Mouse (Mus musculus): ENCODE measurements around the gene Lefty2. TPM values are rescaled to one million over a fixed set of nuclear protein-coding genes. Genes with fewer than 3 reads are reported as not detected.

Gene Lefty2
- total and polyA plus RNA-seq, 3 experiments = not detected

DNA sequence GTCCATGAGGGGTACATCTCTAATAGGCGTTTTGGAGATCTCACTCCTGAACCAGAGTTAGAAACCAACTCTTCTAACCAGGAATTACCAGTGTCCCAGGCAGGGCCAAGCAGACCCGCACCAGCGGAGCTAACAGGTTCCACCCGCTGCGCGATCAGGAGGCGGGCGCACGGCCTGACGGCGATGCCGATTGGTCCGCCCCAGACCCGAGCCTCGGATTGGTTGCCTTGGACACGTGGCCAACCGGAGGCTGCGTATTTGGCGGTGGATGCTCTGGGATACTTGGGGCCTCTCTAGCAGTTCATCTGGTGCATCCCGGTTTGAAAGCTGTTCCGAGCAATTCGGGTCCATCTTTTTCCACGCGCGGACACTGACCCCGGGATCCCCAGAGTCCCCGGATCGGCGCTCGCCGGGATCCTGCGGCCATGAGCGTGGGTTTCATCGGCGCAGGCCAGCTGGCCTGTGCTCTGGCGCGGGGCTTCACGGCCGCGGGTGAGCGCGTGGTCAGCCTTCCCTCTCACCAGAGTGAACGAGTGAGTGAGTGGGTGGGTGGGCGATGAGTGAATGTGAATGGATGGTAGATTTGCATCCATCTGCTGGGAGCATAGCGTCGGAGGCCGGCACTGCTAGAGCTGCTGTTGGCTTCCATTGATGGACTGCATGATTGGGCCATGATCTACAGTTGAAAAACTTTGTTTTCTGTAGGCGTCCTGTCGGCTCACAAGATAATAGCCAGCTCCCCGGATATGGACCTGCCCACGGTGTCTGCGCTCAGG lies 11.3 kb downstream of the Lefty2 start, which contains the start of gene Pycr2 (continued):
- no peak for TF ChIP-seq RCOR1 (IDR thresholded peaks at IDR 0.05; ENCODE audit: low read depth, low read length)
- peak; percentile 59; the same call in 1 of the 2 replicates for TF ChIP-seq UBTF (IDR thresholded peaks at IDR 0.05; ENCODE audit: borderline replicate concordance, insufficient read depth, low read depth, low read length)
- TF ChIP-seq USF1 (IDR thresholded peaks at IDR 0.05; ENCODE audit: low read depth, low read length) = peak; percentile 98
- no peak for TF ChIP-seq GATA1 (IDR thresholded peaks at IDR 0.05; ENCODE audit: low read depth, low read length)
- TF ChIP-seq MYC (IDR thresholded peaks at IDR 0.05; ENCODE audit: low read depth, low read length) = 0 out of 2 replicates have a peak, but pooled peaks have one; percentile 15
- no peak for TF ChIP-seq CHD2 (IDR thresholded peaks at IDR 0.05; ENCODE audit: low read length)
- TF ChIP-seq NELFE (IDR thresholded peaks at IDR 0.05; ENCODE audit: low read depth, low read length) = peak; percentile 81
- peak; percentile 70 for TF ChIP-seq NRF1 (IDR thresholded peaks at IDR 0.05; ENCODE audit: insufficient read depth, low read depth, low read length, poor library complexity, severe bottlenecking)
- TF ChIP-seq ZMIZ1 (IDR thresholded peaks at IDR 0.05; ENCODE audit: low read depth, low read length) = peak; percentile 55; the same call in 1 of the 2 replicates
- TF ChIP-seq JUND (IDR thresholded peaks at IDR 0.05; ENCODE audit: low read depth, low read length) = no peak

DNA sequence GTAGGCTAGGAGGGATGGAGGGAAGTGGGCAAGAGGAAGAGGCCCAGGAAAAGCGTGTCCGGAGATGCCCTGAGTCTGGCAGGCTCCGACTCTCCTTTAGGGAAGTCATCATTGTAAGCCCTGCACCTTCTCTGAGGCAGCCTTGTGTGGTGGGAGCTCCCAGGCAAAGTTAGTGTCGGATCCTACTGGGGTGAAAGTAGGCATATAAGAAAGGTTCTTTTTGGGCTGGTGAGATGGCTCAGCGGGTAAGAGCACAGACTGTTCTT lies 11.8 kb downstream of the Lefty2 start:
- H3K4me1 ChIP-seq (ENCODE audit: control insufficient read depth in 1 of 2, insufficient read depth in 2 of 2, low read length in 2 of 2) = peaks cover 2 to 32% of the 10 kb centered on the region in 2 experiments
- H3K79me2 ChIP-seq (ENCODE audit: control insufficient read depth, insufficient read depth, low read length, poor library complexity) = peaks cover 23% of the 10 kb centered on the region
- no peak for DNase-seq (ENCODE audit: low read depth, low spot score)
- peak overlapping the region; percentile 93 for H3K9ac ChIP-seq (ENCODE audit: control insufficient read depth, low read depth, low read length, poor library complexity, severe bottlenecking)
- H3K4me3 ChIP-seq (ENCODE audit: control insufficient read depth in 1 of 2, insufficient read depth in 1 of 2, low read depth in 2 of 2, low read length in 2 of 2) = peak overlapping the region; percentile 69 to 98
- H3K27ac ChIP-seq (ENCODE audit: control insufficient read depth, low read depth, low read length) = peak overlapping the region; percentile 88
- TF ChIP-seq MAFK (IDR thresholded peaks at IDR 0.05; ENCODE audit: borderline replicate concordance, low read depth, low read length) (no peak), MEF2A (IDR thresholded peaks at IDR 0.05; ENCODE audit: extremely low read depth, insufficient replicate concordance, low read depth, low read length, poor library complexity, severe bottlenecking) (no peak), ELF1 (IDR thresholded peaks at IDR 0.05; ENCODE audit: low read depth, low read length) (0 out of 2 replicates have a peak, but pooled peaks have one; percentile 29), TBP (IDR thresholded peaks at IDR 0.05; ENCODE audit: low read depth, low read length) (0 out of 2 replicates have a peak, but pooled peaks have one; percentile 34), RCOR1 (IDR thresholded peaks at IDR 0.05; ENCODE audit: low read depth, low read length) (no peak), MYC (IDR thresholded peaks at IDR 0.05; ENCODE audit: low read depth, low read length) (0 out of 2 replicates have a peak, but pooled peaks have one; percentile 2), GABPA (IDR thresholded peaks at IDR 0.05; ENCODE audit: low read depth, low read length) (no peak), NELFE (IDR thresholded peaks at IDR 0.05; ENCODE audit: low read depth, low read length) (no peak)
- no peaks in the 10 kb centered on the region for H3K27me3 ChIP-seq (ENCODE audit: control insufficient read depth in 1 of 2, insufficient read depth in 2 of 2, low read length in 2 of 2)
- H3K9me3 ChIP-seq (replicated peaks; ENCODE audit: insufficient read depth, low read length) = no peaks in the 10 kb centered on the region
- H3K36me3 ChIP-seq (ENCODE audit: control insufficient read depth in 1 of 2, insufficient read depth in 2 of 2, low read length in 2 of 2) = peaks cover 0 to 30% of the 10 kb centered on the region in 2 experiments; a peak in 2 of 4 replicates

DNA sequence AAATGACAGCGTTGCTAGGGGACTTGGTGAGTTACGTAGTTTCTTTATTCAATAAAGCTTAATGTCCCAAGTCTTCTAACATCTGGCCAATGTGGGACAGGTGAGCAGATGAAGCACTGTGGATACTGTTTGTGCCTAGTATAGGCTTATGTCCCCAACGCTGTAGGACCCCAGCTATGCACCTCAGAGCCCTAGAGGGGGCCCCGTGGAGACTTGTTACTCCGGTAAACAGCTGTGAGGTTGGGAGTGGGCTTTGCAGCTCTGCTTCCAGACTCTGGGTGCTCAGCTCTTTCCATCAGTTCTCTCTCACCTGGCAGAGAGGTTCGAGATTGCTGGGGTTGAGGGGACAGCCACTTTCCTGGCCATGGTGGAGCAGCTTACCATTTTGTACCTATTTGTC lies 12.4 kb downstream of the Lefty2 start:
- peaks cover 23% of the 10 kb centered on the region for H3K79me2 ChIP-seq (ENCODE audit: control insufficient read depth, insufficient read depth, low read length, poor library complexity)
- peak overlapping the region; percentile 46 for H3K9ac ChIP-seq (ENCODE audit: control insufficient read depth, low read depth, low read length, poor library complexity, severe bottlenecking)
- H3K4me1 ChIP-seq (ENCODE audit: control insufficient read depth in 1 of 2, insufficient read depth in 2 of 2, low read length in 2 of 2) = peaks cover 2 to 32% of the 10 kb centered on the region in 2 experiments
- peak overlapping the region; percentile 69 to 98 for H3K4me3 ChIP-seq (ENCODE audit: control insufficient read depth in 1 of 2, insufficient read depth in 1 of 2, low read depth in 2 of 2, low read length in 2 of 2)
- no peaks in the 10 kb centered on the region for H3K27me3 ChIP-seq (ENCODE audit: control insufficient read depth in 1 of 2, insufficient read depth in 2 of 2, low read length in 2 of 2)
- no peaks in the 10 kb centered on the region for H3K9me3 ChIP-seq (replicated peaks; ENCODE audit: insufficient read depth, low read length)
- H3K27ac ChIP-seq (ENCODE audit: control insufficient read depth, low read depth, low read length) = peak overlapping the region; percentile 20; the same call in 1 of the 2 replicates
- TF ChIP-seq TCF12 (IDR thresholded peaks at IDR 0.05; ENCODE audit: low read depth, low read length) (no peak), POLR2AphosphoS2 (IDR thresholded peaks at IDR 0.05; ENCODE audit: low read length) (no peak), USF2 (IDR thresholded peaks at IDR 0.05; ENCODE audit: borderline replicate concordance in 1 of 2, insufficient read depth in 1 of 2, low read depth in 1 of 2, low read length in 2 of 2) (no peak), CTCF (IDR thresholded peaks at IDR 0.05 in 2 of 3, conservative IDR thresholded peaks at IDR 0.05 in 1 of 3; ENCODE audit: control insufficient read depth in 1 of 3, insufficient read depth in 1 of 3, low read depth in 2 of 3, low read length in 3 of 3, poor library complexity in 1 of 3, severe bottlenecking in 1 of 3) (peak in 1 of 3 experiments; percentile 2; a peak in 1 of 6 replicates), CHD2 (IDR thresholded peaks at IDR 0.05; ENCODE audit: low read length) (no peak)
- peak; percentile 19 for DNase-seq (ENCODE audit: low read depth, low spot score)
- peaks cover 0 to 28% of the 10 kb centered on the region in 2 experiments; a peak in 2 of 4 replicates for H3K36me3 ChIP-seq (ENCODE audit: control insufficient read depth in 1 of 2, insufficient read depth in 2 of 2, low read length in 2 of 2)

All from MEL (cell line).